Mouse (Mus musculus) heart, postnatal 25 days (tissue): ENCODE results near the gene Slc51a. TPM values are rescaled to one million over a fixed set of nuclear protein-coding genes. Genes with fewer than 3 reads are reported as not detected.

Source experiments
- DNase-seq: peaks from one replicate; pipeline ENCODE4 v3.0.0; 2022; ENCODE audit warnings: low spot score
- intact Hi-C: fragments of 180-260 bp; cut with DNase I; formaldehyde crosslinking; loops from one replicate; pipeline ENCODE4 v1.15.1; 2025
- total RNA-seq, 2 experiments: library from RNA; stranded (reverse); gene quantifications; 2 replicates each; pipeline ENCODE4 v1.2.3; 2021

Slc51a gene
- under 1 TPM; 0.75 to 0.95 TPM for total RNA-seq

DNA sequence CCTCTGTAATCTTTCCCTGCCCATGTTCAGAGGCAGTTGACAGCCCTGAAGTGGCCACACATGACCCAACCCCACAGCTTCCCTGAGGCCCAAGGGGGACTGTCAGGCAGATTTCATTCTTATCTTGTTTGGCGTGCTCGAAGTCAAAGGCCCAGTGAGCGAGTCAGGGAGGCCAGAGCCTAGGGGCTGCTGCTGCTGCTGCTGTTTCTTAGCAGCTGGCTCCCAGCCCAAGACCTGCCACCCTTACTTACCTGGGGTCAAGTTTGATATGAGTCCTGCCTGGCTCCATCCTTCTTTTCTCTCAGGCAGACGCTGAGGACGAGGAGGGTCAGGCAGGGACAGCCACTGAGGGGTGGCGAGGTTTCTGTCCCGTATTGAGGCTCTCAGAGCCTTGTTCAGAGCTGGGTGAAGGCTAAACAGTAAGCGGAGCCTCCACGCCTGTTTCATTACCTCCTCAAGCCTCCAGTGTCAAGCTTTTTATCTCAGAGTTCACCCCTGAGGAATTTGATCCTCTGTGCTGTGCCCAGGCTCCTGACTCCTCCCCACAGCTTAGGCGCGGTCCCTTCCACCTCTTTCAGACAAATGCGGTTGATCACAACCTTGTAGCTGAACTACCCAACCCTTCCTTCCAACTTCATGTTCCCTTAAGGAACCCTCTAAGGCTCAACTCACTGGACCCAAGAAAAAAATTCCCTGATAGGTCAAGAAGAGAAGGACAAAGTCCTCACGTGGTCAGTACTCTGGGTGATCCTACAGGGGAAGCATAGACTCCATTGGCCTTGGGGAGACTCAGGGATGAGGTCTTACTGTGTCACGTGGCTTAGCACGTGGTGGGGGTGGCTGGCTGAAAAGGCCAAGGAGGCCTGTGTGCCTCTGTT, at the start of gene Slc51a:
TSS of gene Slc51a (minus strand) at position 646 of the 878 bp plus-strand sequence.
- DNase-seq: no peak

DNA sequence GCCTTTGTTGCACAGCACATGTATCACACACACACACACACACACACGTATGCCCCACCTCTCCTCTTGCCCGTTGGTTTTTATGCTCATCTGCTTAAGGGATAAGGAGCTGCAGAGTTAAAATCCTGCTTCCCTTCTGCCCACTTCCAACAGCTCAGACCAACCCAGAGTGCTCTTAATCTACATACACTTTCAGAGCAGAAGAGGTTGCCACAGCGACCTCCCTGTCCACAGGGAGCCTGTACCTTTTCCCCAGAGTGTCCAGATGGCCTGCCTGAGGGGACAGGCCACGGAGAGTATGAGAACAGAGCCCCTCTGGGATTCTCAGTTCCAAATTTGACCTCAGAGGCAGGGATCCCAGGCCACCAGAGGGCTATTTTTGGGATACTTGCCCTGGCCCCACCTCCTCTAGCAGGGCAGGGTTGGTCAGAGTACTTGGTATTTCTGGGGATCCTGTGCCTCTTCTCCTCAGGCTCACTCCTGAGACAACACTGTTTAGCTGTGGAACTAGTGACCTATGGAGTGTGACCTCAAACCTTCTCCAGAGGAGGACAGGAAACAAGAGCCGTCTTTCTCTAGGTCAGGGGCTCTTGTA, 47.6 kb upstream of the Slc51a start:
- DNase-seq: no peak
- intact Hi-C loops: no loop called here

More for the DNA sequence above, at the start of gene Slc51a:
- intact Hi-C loops: no loop called here

DNA sequence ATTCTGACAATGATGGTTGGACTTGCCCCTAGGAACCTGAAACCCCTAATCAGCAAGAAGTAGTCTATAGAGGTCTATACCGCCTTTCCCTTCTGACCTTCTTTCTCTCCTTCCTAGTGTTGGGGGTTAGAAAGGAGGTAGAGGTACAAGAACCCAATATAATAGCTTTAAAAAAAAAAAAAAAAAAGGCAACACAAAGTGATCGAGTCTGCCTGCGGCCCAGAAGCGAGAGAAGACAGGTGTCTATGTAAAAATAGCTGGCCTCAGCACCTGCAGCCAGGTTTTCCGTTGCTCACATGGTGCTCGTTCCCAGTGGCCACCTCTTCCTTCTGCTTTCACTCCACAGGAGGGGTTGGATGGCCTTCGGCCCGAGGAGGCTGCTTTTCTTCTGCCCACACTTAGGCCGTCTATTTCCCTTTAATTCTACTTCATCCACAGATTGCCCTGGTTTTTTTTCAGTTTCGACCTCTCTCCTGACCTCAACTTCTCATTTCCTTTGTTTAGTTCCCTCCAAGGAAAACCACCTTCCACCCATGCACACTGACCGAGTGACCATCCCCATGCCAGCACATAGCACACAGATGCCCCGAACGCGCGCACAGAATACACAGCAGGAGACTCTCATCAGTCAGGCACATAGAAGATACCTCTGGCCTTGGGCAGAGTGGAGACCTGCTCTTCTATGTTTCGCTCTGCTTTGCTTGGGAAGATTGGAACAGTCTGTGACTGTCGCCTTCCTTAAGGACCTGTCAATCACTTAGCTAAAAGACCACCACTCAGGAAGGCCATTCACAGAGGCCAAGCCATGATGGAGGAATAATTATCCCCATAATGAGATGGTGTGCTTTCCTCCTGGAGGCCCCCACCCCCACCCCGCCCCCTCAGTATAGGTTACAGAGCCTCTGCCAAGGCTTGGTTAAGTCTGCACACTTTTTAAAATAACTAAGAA, 45.5 kb upstream of the Slc51a start:
- no peak for DNase-seq
- intact Hi-C loops: no loop called here

DNA sequence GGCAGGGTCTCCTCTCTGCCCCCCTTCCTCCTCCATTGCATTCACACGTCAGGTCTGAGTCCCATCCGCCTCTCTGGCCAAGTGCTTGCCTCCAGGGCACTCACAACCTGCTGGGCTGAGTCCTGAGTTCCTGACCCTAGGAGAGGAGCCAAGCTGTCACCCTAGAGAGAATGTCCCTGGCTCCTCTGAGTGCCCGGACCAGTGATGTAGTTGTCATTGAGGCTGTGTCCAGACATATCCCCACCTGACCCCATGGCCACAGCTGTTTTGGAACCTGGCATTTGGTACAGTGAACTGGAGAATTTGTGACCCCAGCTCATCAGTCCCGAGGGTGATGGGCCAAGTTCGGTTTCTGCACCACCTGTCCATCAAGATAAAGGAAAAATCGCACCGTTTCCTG, 39.2 kb upstream of the Slc51a start:
- no peak for DNase-seq
- intact Hi-C loops: loop anchor here (5.0 kb wide), 1 partner anchor 80 kb away; the partner anchor contains the start of gene Tfrc

DNA sequence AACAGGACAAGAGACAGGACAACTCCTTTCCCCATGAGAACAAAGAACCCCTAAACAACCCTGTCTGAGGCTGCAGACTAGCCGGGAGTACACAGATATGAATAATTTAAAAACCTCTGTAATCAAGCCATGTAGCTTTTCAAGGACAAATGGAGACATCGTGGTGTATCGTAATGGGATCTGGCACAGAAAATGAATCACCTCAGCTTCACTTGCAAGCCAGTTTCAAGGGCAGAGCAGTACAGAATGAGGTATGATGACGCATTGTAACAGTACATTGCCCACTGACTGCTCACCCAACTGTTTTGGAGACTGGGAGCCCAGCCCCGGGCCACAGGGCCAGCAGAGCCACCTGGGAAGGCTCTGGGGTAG, 36.6 kb upstream of the Slc51a start:
- intact Hi-C loops: no loop called here
- DNase-seq: no peak

DNA sequence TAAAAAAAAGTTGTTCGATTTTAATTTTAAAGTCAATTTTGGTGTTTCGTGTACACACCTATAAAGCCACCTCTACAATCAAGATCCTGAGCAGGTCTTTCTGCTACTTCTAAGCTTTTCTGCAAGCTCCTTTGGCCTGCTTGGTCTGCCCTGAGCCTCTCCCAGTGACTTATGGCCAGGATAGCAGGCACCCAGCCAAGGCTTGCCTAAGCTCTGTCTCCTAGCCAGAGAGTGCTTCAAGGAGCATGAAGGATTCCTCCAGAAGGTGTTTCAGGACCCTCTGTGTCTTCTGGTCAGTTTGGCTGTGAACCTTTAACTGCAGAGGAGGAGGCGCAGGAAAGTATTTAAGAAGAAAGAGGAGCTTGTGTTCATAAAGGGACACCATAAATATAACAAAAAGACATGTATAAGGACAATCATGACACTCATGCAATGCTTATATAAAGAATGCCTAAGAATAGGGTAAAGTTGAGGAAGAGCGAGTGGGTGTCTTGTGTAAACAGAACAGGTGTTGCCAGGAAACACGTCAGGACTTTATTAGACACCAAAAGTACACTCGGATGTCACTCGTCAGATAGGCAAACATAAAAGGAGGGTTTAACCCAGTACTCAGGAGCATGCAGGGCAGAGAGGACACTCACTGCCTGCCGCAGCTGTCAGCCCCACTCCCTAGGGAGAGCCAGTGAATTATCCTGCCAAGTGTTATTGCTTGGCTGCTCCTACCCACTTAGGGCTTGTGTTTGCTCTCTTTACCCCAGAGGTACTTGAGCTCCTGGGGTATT, 36.0 kb upstream of the Slc51a start:
- DNase-seq: no peak
- intact Hi-C loops: no loop called here

DNA sequence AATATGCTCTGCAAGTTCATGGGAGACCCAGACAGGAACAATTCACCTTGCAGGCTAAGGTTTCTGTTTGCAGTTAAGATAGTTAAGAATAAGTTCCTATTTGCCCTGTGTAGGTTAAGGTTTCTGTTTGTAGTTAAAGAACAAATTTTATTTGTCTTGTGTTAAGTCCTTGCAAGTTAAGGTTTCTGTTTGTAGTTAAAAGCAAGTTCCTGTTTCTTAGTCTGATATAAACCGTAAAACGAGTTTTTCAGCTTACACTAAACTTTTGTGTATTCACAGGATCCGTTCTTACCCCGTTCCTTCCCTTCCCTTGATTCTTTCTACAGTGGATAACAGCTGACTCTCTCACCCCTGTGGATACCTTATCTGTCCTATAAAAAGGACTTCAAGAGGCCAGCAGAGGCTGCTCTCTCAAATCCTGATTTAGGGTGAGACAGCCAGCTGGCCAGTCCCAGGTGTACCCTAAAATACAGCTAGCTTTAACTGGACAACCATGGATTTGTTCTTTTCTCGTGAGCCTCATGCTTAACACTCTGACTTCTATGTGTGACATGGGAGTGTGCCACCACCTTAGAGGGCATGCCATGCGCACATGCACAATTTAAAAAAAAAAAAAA, 35.0 kb upstream of the Slc51a start:
- intact Hi-C loops: no loop called here
- no peak for DNase-seq

DNA sequence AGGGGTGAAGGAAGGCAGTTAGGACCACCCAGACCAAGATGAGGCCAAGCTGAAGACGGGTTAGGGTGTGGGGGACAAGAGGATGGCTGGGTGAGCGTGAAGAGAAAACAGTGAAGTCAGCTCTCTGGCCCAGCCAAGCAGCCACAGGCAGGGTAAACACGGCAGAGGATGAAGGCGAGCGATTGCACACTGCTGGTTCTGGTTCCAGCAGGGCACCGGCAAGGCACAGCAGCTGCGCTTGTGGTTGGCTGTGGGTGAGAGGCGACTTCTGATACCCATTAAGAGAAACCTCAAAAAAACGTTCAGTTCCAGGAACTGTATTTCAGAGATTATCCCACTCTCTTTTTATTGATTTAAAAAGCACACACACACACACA, 32.7 kb upstream of the Slc51a start:
- no peak for DNase-seq
- intact Hi-C loops: no loop called here

DNA sequence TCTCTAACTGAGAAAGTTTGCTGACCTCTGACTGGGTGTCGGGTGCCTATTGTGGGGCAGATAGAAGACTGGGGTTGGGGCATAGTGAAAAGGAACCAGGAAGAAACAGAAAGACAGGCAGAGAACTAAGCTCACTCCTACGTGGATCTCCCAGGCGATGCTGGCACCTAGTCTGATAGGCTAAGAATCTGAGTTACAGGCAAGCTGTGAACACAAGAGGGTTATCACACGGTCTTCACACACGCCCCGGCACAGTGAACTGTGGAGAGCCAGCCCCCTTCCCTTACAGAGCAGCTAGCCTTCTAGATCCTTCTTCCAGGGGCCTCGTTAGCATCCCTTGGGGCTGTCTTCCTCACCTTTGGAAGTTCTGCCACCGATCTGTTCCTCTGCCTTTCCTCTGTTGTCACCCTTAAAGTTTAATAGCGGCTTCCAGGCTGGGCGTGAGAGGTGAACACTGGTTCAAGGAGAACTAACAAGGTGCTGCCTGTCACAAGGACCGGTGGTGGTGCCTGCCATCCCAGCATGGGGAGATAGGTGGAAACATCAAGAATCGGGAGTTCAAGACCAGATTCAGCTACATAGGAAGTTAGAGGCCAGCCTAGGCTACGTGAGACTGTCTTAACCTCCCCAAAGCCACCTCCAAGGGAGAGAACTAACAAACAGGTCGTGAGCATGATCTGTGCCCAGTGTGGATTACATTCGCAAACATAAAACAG, 32.1 kb upstream of the Slc51a start:
- no peak for DNase-seq
- intact Hi-C loops: no loop called here

DNA sequence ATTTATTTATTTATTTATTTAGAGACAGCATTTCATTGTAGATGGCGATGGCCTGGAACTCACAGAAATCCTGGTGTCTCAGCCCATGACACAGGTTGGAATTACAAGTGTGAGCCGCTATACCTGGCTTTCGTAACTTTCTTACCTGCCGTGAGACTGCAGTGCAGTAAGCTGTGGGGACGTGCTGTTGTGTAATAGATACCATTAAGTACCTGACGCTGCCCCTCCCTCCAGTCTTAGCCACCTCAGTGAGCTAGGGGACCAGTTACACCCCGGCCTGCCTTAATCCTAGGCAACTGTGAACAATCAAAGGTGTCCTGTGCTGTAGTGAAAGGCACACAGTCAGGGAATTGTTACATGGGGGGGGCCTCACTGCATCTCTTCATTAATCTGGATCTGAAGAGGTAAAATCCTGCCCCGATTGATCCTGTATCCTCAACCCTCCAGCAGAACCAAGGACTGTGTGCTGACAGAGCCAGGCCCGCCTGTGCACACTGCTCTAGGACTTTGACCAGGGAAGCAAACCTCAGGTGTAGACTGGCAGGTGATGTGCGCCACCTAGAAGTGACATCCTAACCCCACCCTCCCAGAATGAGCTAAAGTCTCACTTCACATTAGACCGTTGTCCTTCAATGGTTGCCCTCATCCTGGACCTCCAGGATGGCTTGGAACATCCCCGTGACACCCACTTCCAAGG, 30.3 kb upstream of the Slc51a start:
- intact Hi-C loops: no loop called here
- DNase-seq: no peak

DNA sequence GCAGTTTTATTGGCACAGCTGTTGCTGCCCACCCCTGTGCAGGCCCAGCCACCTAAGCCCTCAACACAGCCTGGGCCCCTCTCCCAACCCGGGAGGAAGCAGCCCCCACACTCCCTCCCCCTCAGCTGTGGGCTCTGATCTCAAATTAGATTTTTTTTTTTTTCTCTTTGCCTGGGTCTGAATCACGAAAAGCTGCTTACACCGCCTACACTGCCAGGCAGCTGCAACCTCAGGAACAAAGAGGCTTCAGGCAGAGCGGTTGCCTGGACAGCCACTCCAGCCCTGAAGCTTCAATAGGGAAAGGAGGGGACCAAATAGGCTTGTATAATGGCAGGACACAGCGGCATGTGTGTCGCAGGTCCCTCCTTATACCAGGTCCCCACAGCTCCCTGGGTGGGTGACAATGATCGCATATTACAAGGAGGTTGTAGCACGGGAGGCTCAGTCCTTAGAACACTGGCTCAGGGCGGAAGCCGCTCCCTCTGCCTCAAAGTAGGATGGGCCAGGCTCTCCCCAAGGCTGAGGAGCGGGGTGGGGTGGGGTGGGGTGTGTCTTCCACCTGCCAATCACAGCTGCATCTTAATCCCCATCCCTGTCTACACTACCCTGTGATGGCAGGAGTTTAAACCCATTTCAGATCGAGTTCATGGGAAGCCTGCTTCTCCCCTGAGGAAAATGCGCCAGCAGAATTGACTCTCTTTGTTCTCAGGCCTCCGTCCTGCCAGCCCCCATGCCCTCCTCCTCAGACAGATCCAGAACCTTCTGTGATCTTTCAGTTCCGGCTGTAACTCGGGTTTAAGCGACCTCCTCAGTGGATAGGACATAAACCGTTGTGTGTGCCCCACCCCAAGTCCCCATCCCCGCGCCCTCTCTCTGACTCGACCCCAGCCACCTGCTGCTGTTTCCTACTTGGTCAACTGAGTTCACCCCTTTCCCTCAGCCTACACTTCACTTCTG, 28.6 kb upstream of the Slc51a start:
- DNase-seq: no peak
- intact Hi-C loops: no loop called here

DNA sequence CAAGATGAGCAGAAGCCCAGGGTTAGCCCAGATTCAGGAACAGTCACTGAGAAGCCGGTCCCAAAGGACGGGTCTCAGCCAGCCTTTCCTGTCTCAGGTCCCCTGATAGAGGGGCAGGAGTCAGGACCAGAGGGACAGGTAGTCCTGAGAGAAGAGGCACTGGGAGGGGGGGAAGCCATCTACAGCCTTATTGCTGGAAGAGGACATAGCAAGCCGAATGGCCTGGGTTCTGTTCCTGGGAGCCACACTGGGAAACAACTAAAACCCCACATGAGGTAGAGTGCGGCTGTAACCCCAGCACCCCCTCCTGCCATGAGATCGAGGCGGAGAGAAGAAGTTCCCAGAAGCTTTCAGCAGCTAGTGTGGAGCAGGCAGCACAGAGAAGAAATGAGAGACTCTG, 26.3 kb upstream of the Slc51a start:
- intact Hi-C loops: no loop called here
- DNase-seq: no peak

DNA sequence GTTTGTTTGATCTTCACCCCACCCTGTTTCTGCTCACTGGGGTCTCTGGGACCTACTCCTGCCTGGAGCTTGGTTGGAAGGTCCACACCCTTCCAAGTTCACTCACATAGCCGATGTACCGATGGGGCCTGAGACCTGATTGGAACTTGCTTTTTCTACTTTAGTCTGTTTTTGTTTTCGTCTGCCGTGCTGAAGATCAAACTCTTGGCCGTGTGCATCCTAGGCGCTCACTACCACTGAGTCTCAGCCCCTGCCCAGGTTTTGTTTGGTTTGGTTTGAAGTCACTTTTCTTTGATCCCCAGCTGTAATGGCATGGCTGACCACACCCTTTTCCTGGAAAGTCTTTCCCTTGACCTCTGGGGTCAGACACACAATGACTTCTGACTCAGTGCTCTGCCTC, 25.7 kb upstream of the Slc51a start:
- no peak for DNase-seq
- intact Hi-C loops: no loop called here

DNA sequence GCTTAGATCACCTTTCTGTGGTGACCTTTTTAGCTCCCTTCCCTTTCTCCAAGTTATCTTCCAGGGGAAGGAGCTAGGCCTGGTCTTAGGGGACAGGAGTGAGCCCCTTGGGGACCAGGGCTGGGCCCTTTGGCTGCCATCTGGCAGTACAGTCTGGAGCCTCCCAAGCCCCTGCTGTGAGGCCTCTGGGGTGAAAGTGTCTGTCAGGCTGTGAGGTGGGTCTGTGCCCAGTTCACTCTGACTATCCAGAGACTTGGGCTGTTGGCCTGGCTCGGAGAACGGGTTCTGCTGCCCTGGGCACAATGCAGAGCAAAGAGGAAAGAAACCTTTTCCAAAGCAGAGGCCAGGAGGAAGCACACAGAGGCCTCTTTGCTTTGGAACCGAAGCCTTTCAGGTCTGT, 25.2 kb upstream of the Slc51a start:
- intact Hi-C loops: no loop called here
- no peak for DNase-seq

DNA sequence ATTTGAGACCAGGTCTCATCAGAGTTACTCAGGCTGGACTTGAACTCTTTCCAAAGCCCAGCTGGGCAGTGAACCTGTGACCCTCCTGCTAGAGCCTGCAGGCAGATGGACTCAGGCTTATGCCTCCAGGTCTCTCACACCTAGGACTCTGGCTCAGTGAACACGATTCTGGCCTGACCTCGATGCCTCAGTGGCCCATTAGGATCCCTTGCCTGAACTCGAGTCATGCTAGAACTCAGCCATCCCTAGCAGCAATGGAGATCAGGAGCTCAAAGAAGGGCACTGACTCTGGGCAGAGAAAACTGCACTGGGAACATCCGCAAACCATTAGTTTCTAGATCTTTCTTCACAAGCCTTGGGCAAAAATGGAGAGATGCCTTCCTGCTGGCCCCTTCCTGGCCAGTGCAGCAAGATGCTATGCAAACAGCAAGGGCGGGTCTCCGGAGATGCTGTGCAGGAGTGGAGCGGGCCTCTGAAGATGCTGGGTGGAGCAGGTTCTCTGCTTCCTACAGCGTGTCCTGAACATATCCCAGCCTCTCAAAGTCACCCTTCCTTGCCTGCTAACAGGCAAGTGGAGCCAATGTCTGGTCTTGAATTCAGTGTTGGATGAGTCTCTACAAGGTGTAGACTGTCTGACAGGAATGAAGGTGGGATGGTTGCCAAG, 24.3 kb upstream of the Slc51a start:
- intact Hi-C loops: no loop called here
- no peak for DNase-seq

DNA sequence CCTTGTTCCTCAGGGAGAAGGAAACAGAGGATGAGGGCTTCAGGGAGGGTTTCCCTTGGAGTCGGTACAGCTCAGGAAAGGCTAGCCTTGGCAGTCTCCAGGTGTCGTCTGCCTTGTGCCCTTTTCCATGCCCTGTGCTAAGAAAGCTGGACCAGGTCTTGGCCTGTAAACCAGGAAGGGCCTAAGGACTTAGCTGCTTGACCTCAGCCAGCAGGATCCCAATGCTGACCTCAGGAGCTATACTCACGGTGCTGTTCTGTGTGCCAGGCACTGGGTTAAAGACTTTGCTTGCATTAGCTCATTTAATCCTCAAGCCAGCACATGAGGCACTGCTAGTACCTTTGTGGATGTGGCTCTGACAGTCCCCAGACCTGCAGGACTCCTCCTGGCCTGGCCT, 23.7 kb upstream of the Slc51a start:
- intact Hi-C loops: no loop called here
- DNase-seq: no peak
